Mouse (Mus musculus): ENCODE measurements at regions not wholly inside any gene's neighbourhood (a gene's known extent, or its start where the extent isn't known, plus 50 kb on each side); places are given as distances from the start of the nearest gene placed in this dataset.

DNA sequence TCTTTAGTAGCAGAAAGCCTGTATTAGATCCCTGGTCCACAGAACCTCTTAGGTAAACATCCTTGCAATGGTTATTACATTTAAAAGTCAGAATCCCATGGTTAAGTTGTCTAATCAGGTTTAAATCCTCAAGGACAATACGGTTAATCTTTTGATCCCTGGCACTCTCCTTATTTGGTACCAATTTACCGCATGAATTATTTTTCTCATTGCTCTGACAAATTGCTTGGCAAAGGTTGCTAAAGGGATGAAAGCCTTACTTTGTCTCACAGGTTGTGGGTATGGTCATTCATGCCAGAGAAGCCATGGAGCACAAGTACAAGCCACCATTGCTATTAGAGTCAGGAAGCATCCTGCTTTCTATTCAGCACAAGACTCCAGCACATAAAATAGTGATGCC lies 765.0 kb downstream of the Cdh9 start:
- H3K4me2 ChIP-seq (ENCODE audit: low read depth, low read length, severe bottlenecking), result no peak overlapping the region
- H3K27ac ChIP-seq (ENCODE audit: low read depth, low read length), result no peak overlapping the region
- WGBS, result 45% methylated on average over 2 of the region's 2 CpGs
- H3K4me3 ChIP-seq (ENCODE audit: low read depth, low read length), result no peak overlapping the region
- H3K9me3 ChIP-seq (ENCODE audit: control insufficient read depth, low read length), result no peaks in the 10 kb centered on the region
- H3K36me3 ChIP-seq (ENCODE audit: control insufficient read depth, insufficient read depth, low read length), result no peaks in the 10 kb centered on the region
- H3K4me1 ChIP-seq (replicated peaks; ENCODE audit: control insufficient read depth, insufficient read depth, low read length), result no peaks in the 10 kb centered on the region
- H3K27me3 ChIP-seq (ENCODE audit: control insufficient read depth, insufficient read depth, low read length), result no peaks in the 10 kb centered on the region
- no peak for DNase-seq (ENCODE audit: low spot score)
- H3K9ac ChIP-seq (ENCODE audit: low read length), result no peak overlapping the region
- ATAC-seq (replicated peaks; ENCODE audit: low FRiP score), result no peak
